Mouse (Mus musculus) CH12.LX (cell line): ENCODE measurements around the gene Ttc33. TPM values are rescaled to one million over a fixed set of nuclear protein-coding genes. Genes with fewer than 3 reads are reported as not detected.

Source experiments
- DNase-seq: peaks from one replicate; pipeline ENCODE4 v3.0.0-alpha.2; 2013; ENCODE audit errors: extremely low read depth
- H3K27ac ChIP-seq: 2 replicates; pipeline ENCODE4 v1.5.1; 2012; ENCODE audit warnings: low read depth, mild to moderate bottlenecking, control low read depth, moderate library complexity; ENCODE audit not compliant: insufficient read depth
- H3K27me3 ChIP-seq: replicated peaks from 2 replicates; pipeline ENCODE3; 2012; ENCODE audit warnings: inconsistent platforms
- H3K36me3 ChIP-seq, 2 experiments: replicated peaks in 1 of 2; 2 replicates each; pipeline versions ENCODE3 to v1.6.1; 2012; ENCODE audit warnings: inconsistent platforms in 1 of 2, low read length in 1 of 2, mild to moderate bottlenecking in 1 of 2, mixed read lengths in 1 of 2, moderate library complexity in 1 of 2; ENCODE audit not compliant: control insufficient read depth in 1 of 2, insufficient read depth in 1 of 2
- H3K4me1 ChIP-seq, 2 experiments: 2 replicates each; pipeline ENCODE4 v1.6.1; 2012; ENCODE audit warnings: inconsistent platforms in 1 of 2, moderate library complexity in 1 of 2; ENCODE audit not compliant: insufficient read depth in 2 of 2, control insufficient read depth in 1 of 2
- H3K4me2 ChIP-seq: 2 replicates; pipeline ENCODE4 v1.6.1; 2012; ENCODE audit warnings: low read depth, mild to moderate bottlenecking, control low read depth; ENCODE audit not compliant: poor library complexity, insufficient read depth, severe bottlenecking
- H3K4me3 ChIP-seq, 3 experiments: fragments of 150-350 bp in 1 of 3; sonication (generic) in 1 of 3; replicated peaks in 1 of 3; 2 replicates each; pipeline versions ENCODE3 to v1.5.1; 2011 to 2012; ENCODE audit warnings: low read depth in 2 of 3, low read length in 2 of 3, mild to moderate bottlenecking in 2 of 3, moderate library complexity in 2 of 3, control low read depth in 1 of 3, improper control_type of control experiment in 1 of 3, inconsistent platforms in 1 of 3, mixed read lengths in 1 of 3; ENCODE audit not compliant: poor library complexity in 1 of 3
- H3K79me2 ChIP-seq: replicated peaks from 2 replicates; pipeline ENCODE4 v1.6.1; 2012; ENCODE audit warnings: mild to moderate bottlenecking, moderate library complexity; ENCODE audit not compliant: control insufficient read depth, poor library complexity, insufficient read depth, severe bottlenecking; ENCODE audit errors: extremely low read depth
- H3K9ac ChIP-seq: 2 replicates; pipeline ENCODE4 v1.6.1; 2012; ENCODE audit warnings: low read depth, mild to moderate bottlenecking, control low read depth, moderate library complexity; ENCODE audit not compliant: insufficient read depth
- H3K9me3 ChIP-seq: replicated peaks from 2 replicates; pipeline ENCODE3; 2012; ENCODE audit warnings: low read length, inconsistent platforms, mixed read lengths
- BHLHE40 ChIP-seq: IDR thresholded peaks from 2 replicates; pipeline ENCODE4 v1.6.1; 2011; ENCODE audit warnings: mild to moderate bottlenecking, low read depth, low read length, improper control_type of control experiment
- CHD1 ChIP-seq: IDR thresholded peaks from 2 replicates; pipeline ENCODE4 v1.6.1; 2012; ENCODE audit warnings: low read depth, low read length, improper control_type of control experiment, inconsistent platforms
- CHD2 ChIP-seq: IDR thresholded peaks from 2 replicates; pipeline ENCODE4 v1.6.1; 2011; ENCODE audit warnings: low read length, improper control_type of control experiment
- CTCF ChIP-seq, 2 experiments: IDR thresholded peaks in 1 of 2; conservative IDR thresholded peaks in 1 of 2; 2 replicates each; pipeline ENCODE4 v1.5.1; 2011 to 2012; ENCODE audit warnings: low read depth in 2 of 2, low read length in 2 of 2, improper control_type of control experiment in 1 of 2, inconsistent platforms in 1 of 2, mild to moderate bottlenecking in 1 of 2, moderate library complexity in 1 of 2
- E2F4 ChIP-seq: IDR thresholded peaks from 2 replicates; pipeline ENCODE4 v1.6.1; 2011; ENCODE audit warnings: low read depth, low read length, improper control_type of control experiment; ENCODE audit not compliant: insufficient replicate concordance
- ELF1 ChIP-seq: IDR thresholded peaks from 2 replicates; pipeline ENCODE4 v1.6.1; 2014; ENCODE audit warnings: low read depth, mild to moderate bottlenecking, inconsistent platforms, low read length, improper control_type of control experiment
- EP300 ChIP-seq: IDR thresholded peaks from 2 replicates; pipeline ENCODE4 v1.6.1; 2011; ENCODE audit warnings: low read length, improper control_type of control experiment
- ETS1 ChIP-seq: conservative IDR thresholded peaks from 2 replicates; pipeline ENCODE4 v1.6.1; 2012; ENCODE audit warnings: low read depth, mild to moderate bottlenecking, inconsistent platforms, low read length, improper control_type of control experiment, moderate library complexity
- HCFC1 ChIP-seq: IDR thresholded peaks from 2 replicates; pipeline ENCODE4 v1.6.1; 2012; ENCODE audit warnings: low read depth, mild to moderate bottlenecking, inconsistent platforms, low read length, improper control_type of control experiment
- IRF4 ChIP-seq: IDR thresholded peaks from 2 replicates; pipeline ENCODE4 v1.6.1; 2014; ENCODE audit warnings: low read depth, mild to moderate bottlenecking, inconsistent platforms, low read length, improper control_type of control experiment
- JUN ChIP-seq: IDR thresholded peaks from 2 replicates; pipeline ENCODE4 v1.6.1; 2011; ENCODE audit warnings: low read depth, mild to moderate bottlenecking, low read length, improper control_type of control experiment, moderate library complexity; ENCODE audit not compliant: insufficient read depth
- JUND ChIP-seq: conservative IDR thresholded peaks from 2 replicates; pipeline ENCODE4 v1.6.1; 2011; ENCODE audit warnings: low read depth, low read length, improper control_type of control experiment
- KAT2A ChIP-seq: IDR thresholded peaks from 2 replicates; pipeline ENCODE4 v1.6.1; 2012; ENCODE audit warnings: low read length, improper control_type of control experiment, inconsistent platforms; ENCODE audit not compliant: insufficient replicate concordance
- MAX ChIP-seq: IDR thresholded peaks from 2 replicates; pipeline ENCODE4 v1.6.1; 2011; ENCODE audit warnings: low read length, improper control_type of control experiment
- MEF2A ChIP-seq: IDR thresholded peaks from 2 replicates; pipeline ENCODE4 v1.6.1; 2014; ENCODE audit warnings: low read depth, mild to moderate bottlenecking, inconsistent platforms, low read length, improper control_type of control experiment, borderline replicate concordance
- MXI1 ChIP-seq: IDR thresholded peaks from 2 replicates; pipeline ENCODE4 v1.6.1; 2011; ENCODE audit warnings: mild to moderate bottlenecking, low read depth, low read length, improper control_type of control experiment
- MYC ChIP-seq: IDR thresholded peaks from 2 replicates; pipeline ENCODE4 v1.6.1; 2011; ENCODE audit warnings: low read depth, mild to moderate bottlenecking, improper control_type of control experiment, low read length
- NELFE ChIP-seq: IDR thresholded peaks from 2 replicates; pipeline ENCODE4 v1.6.1; 2011; ENCODE audit warnings: low read depth, low read length, improper control_type of control experiment
- NRF1 ChIP-seq: IDR thresholded peaks from 2 replicates; pipeline ENCODE4 v1.6.1; 2014; ENCODE audit warnings: low read depth, mild to moderate bottlenecking, inconsistent platforms, low read length, improper control_type of control experiment, moderate library complexity
- POLR2A ChIP-seq: IDR thresholded peaks from 2 replicates; pipeline ENCODE4 v1.6.1; 2011; ENCODE audit warnings: low read depth, mild to moderate bottlenecking, improper control_type of control experiment, low read length
- RAD21 ChIP-seq: IDR thresholded peaks from 2 replicates; pipeline ENCODE4 v1.6.1; 2011; ENCODE audit warnings: low read depth, mild to moderate bottlenecking, low read length, improper control_type of control experiment, moderate library complexity
- RCOR1 ChIP-seq: conservative IDR thresholded peaks from 2 replicates; pipeline ENCODE4 v1.6.1; 2012; ENCODE audit warnings: low read depth, mild to moderate bottlenecking, inconsistent platforms, low read length, improper control_type of control experiment
- SIN3A ChIP-seq: IDR thresholded peaks from 2 replicates; pipeline ENCODE4 v1.6.1; 2012; ENCODE audit warnings: low read length, improper control_type of control experiment, inconsistent platforms
- SMC3 ChIP-seq: IDR thresholded peaks from 2 replicates; pipeline ENCODE4 v1.6.1; 2011; ENCODE audit warnings: low read depth, low read length, improper control_type of control experiment
- TBP ChIP-seq: conservative IDR thresholded peaks from 2 replicates; pipeline ENCODE4 v1.6.1; 2011; ENCODE audit warnings: low read depth, low read length, improper control_type of control experiment
- TCF12 ChIP-seq: IDR thresholded peaks from 2 replicates; pipeline ENCODE4 v1.6.1; 2014; ENCODE audit warnings: low read depth, mild to moderate bottlenecking, inconsistent platforms, low read length, improper control_type of control experiment
- UBTF ChIP-seq: IDR thresholded peaks from 2 replicates; pipeline ENCODE4 v1.6.1; 2012; ENCODE audit warnings: low read depth, mild to moderate bottlenecking, inconsistent platforms, low read length, improper control_type of control experiment, moderate library complexity
- USF1 ChIP-seq: IDR thresholded peaks from 2 replicates; pipeline ENCODE4 v1.6.1; 2014; ENCODE audit warnings: low read depth, mild to moderate bottlenecking, inconsistent platforms, low read length, improper control_type of control experiment
- ZC3H11A ChIP-seq: IDR thresholded peaks from 2 replicates; pipeline ENCODE4 v1.6.1; 2012; ENCODE audit warnings: low read depth, mild to moderate bottlenecking, inconsistent platforms, low read length, improper control_type of control experiment
- ZNF384 ChIP-seq: IDR thresholded peaks from 2 replicates; pipeline ENCODE4 v1.6.1; 2012; ENCODE audit warnings: low read depth, low read length, improper control_type of control experiment, inconsistent platforms
- dilution Hi-C: fragments of 300-500 bp; cut with MboI; formaldehyde crosslinking; loops from 2 replicates; pipeline ENCODE4 v1.14.3; 2020; ENCODE audit warnings: low sequenced_read_pairs; ENCODE audit not compliant: extremely low pct_unique_long_range_greater_than_20kb, extremely low pct_ligation_motif_present
- in situ Hi-C: fragments of 300-500 bp; cut with MboI; formaldehyde crosslinking; loops from 3 replicates; pipeline ENCODE4 v1.14.3; 2019; ENCODE audit warnings: low sequenced_read_pairs, low pct_ligation_motif_present, low pct_unique_long_range_greater_than_20kb, mixed read lengths
- polyA plus RNA-seq: library from polyadenylated mRNA; unstranded; fragments of >175 nt; gene quantifications from 2 replicates; pipeline ENCODE4 v1.2.1, GENCODE M21; 2012; ENCODE audit warnings: low read depth; ENCODE audit not compliant: insufficient read length
- total RNA-seq, 2 experiments: library from RNA; depleted of rRNA; stranded (reverse); fragments of 300-350 nt in 1 of 2; fragments of >200 nt in 1 of 2; gene quantifications; 2 replicates each; pipeline ENCODE4 v1.2.3; 2012 to 2014

Ttc33 gene
- total RNA-seq (2012; rRNA removed) (24.5 and 24.6 TPM in 2 replicates), total RNA-seq (2014; rRNA removed) (53.6 and 59.4 TPM in 2 replicates), polyA plus RNA-seq (34.8 and 55.7 TPM in 2 replicates)

DNA sequence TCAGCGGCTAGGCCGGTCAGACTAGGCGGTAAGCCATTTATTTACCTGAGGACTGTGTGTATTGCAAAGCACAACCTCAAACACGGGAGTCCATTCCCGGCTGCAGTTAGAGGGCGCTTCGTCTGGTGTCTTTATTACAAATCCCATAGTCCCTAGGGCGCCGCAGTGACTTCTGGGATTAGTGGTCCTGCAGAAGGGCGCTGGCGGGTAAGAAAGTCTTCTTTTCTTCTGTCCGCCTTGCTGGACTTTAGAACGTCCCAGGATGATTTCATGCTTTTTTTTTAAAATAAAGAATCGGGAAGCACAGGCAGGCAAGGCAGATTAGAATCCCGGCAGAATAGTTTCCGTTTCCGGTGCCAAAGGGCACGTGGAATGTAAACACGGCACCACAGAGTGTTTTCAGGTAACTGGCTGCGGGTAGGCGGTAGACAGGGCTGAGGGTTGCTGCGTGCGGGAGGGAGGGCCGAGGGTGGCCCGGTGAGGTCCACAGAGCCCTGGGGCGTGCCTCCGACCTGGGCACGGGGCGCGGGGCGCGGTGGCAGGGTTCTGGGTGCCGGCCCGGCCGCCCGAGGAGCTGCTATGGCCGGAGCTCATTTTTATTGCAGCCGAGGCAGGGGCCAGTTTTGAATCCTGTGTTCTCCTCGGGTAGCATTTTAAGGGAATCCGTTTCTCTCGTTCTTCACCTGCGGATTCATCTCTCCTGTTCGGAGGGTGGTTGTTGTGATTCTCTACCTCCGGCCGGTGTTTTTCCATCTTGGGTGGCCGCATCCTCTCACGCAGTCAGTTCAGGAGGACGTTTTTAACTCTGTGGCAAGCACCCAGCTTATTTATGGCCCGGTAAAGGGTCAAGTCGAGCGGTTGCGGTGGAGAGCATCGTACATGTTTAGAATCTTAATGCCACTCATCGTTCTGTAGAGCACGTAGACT is at the start of gene Ttc33:
Gene Ttc33, plus strand, starts transcription at position 160 of the 927 bp plus-strand sequence.
- TF ChIP-seq RCOR1, result no peak
- TF ChIP-seq MXI1, result peak; percentile 92
- TF ChIP-seq ETS1, result no peak
- peak; percentile 94 for TF ChIP-seq SIN3A
- no peak for TF ChIP-seq RAD21
- TF ChIP-seq TBP, result peak; percentile 76; the same call in 1 of the 2 replicates
- peak; percentile 69 for TF ChIP-seq CHD2
- peak; percentile 51; the same call in 1 of the 2 replicates for TF ChIP-seq MYC
- 0 out of 2 replicates have a peak, but pooled peaks have one; percentile 37 for TF ChIP-seq TCF12
- TF ChIP-seq CHD1, result no peak
- peak; percentile 83 for TF ChIP-seq MAX
- TF ChIP-seq BHLHE40, result peak; percentile 48
- no peak for TF ChIP-seq NRF1
- peak; percentile 47; the same call in 1 of the 2 replicates for TF ChIP-seq MEF2A
- peak; percentile 46; the same call in 1 of the 2 replicates for TF ChIP-seq NELFE
- TF ChIP-seq USF1, result no peak
- peak in 1 of 2 experiments; percentile 56; a peak in 2 of 4 replicates for TF ChIP-seq CTCF (conservative IDR thresholded peaks at IDR 0.05 in 1 of 2, IDR thresholded peaks at IDR 0.05 in 1 of 2; ENCODE audit: low read depth in 2 of 2, low read length in 2 of 2)
- TF ChIP-seq EP300, result no peak
- TF ChIP-seq SMC3, result no peak
- TF ChIP-seq IRF4, result peak; percentile 51; the same call in 1 of the 2 replicates
- no peak for TF ChIP-seq ZC3H11A
- TF ChIP-seq ZNF384, result no peak
- TF ChIP-seq POLR2A, result peak; percentile 59
- no peak for TF ChIP-seq JUN
- TF ChIP-seq UBTF, result no peak
- TF ChIP-seq ELF1, result peak; percentile 75
- TF ChIP-seq HCFC1, result peak; percentile 89
- peak; percentile 81; the same call in 1 of the 2 replicates for TF ChIP-seq KAT2A
- TF ChIP-seq E2F4, result no peak
- no peak for TF ChIP-seq JUND
- DNase-seq, result peak; percentile 64
- Histone ChIP-seq H3K27me3 (no peaks in the 10 kb centered on the region), H3K4me1 (peaks cover 6 to 32% of the 10 kb centered on the region in 2 experiments; a peak in 3 of 4 replicates), H3K9me3 (no peaks in the 10 kb centered on the region), H3K36me3 (peaks cover 13 to 34% of the 10 kb centered on the region in 2 experiments), H3K4me2 (peak within 1 kb of the TSS; percentile 99), H3K27ac (peak within 1 kb of the TSS; percentile 35), H3K79me2 (peaks cover 5% of the 10 kb centered on the region; the same call in 1 of the 2 replicates), H3K4me3 (peak within 1 kb of the TSS; percentile 59 to 88 (median 82)), H3K9ac (peak within 1 kb of the TSS; percentile 57)
- in situ Hi-C loops, result no loop called here
- dilution Hi-C loops, result no loop called here
